Mouse (Mus musculus) limb, embryonic 15.5 days (tissue): ENCODE data around the gene Higd1a. TPM values are rescaled to one million over a fixed set of nuclear protein-coding genes. Genes with fewer than 3 reads are reported as not detected.

Experiments used
- ATAC-seq: fragments of 200-750 bp; cut with Nextera tagmentation; 2 replicates; pipeline ENCODE4 v1.8.0; 2017; ENCODE audit warnings: low read depth, moderate TSS enrichment; ENCODE audit not compliant: insufficient number of reproducible peaks, low FRiP score, low TSS enrichment
- H3K27ac ChIP-seq: fragments of 300-500 bp; sonication (generic); 2 replicates; pipeline ENCODE4 v1.5.1; 2015; ENCODE audit warnings: moderate library complexity, mild to moderate bottlenecking, inconsistent platforms
- H3K27me3 ChIP-seq: fragments of 300-500 bp; sonication (generic); 2 replicates; pipeline ENCODE4 v1.6.1; 2015; ENCODE audit warnings: inconsistent platforms
- H3K36me3 ChIP-seq: fragments of 300-500 bp; sonication (generic); 2 replicates; pipeline ENCODE4 v1.6.1; 2015; ENCODE audit warnings: inconsistent platforms
- H3K4me1 ChIP-seq: fragments of 300-500 bp; sonication (generic); 2 replicates; pipeline ENCODE4 v1.6.1; 2015; ENCODE audit warnings: inconsistent platforms
- H3K4me2 ChIP-seq: fragments of 300-500 bp; sonication (generic); 2 replicates; pipeline ENCODE4 v1.6.1; 2015; ENCODE audit warnings: mild to moderate bottlenecking, inconsistent platforms
- H3K4me3 ChIP-seq: fragments of 300-500 bp; sonication (generic); 2 replicates; pipeline ENCODE4 v1.5.1; 2015; ENCODE audit warnings: mild to moderate bottlenecking, inconsistent platforms
- H3K9ac ChIP-seq: fragments of 300-500 bp; sonication (generic); 2 replicates; pipeline ENCODE4 v1.6.1; 2015; ENCODE audit warnings: inconsistent platforms
- H3K9me3 ChIP-seq: fragments of 300-500 bp; sonication (generic); 2 replicates; pipeline ENCODE4 v1.6.1; 2016; ENCODE audit warnings: inconsistent platforms
- WGBS: fragments of 180-500 bp; shearing (Covaris S2); methylation state at CpG from one replicate; pipeline ENCODE4 v1.1.7; 2015; 5-methylcytosine and 5-hydroxymethylcytosine counted together
- polyA plus RNA-seq: library from polyadenylated mRNA; unstranded; fragments of >200 nt; fragmentation: Nextera tagmentation; extraction: Ambion mirVana; gene quantifications from 2 replicates; pipeline ENCODE4 v1.2.1, GENCODE M21; 2015

Gene Higd1a
- polyA plus RNA-seq, 1 experiment from 2014 or later = 347 TPM

- no peak overlapping the region for H3K4me2 ChIP-seq
- H3K36me3 ChIP-seq = no peaks in the 10 kb centered on the region
- H3K4me1 ChIP-seq = peaks cover 4% of the 10 kb centered on the region; the same call in 1 of the 2 replicates
- H3K27me3 ChIP-seq = no peaks in the 10 kb centered on the region
- no peak overlapping the region for H3K27ac ChIP-seq
- 54% methylated on average over 7 of the region's 7 CpGs for WGBS
- no peak overlapping the region for H3K9ac ChIP-seq
- no peak overlapping the region for H3K4me3 ChIP-seq
- no peak for ATAC-seq
- no peaks in the 10 kb centered on the region for H3K9me3 ChIP-seq
Measured at GRCm38 (mm10) chr9:121829270-121829992, 28.7 kb downstream of the Higd1a start.

GRCm38 (mm10) chr9:121828314-121828713, 29.8 kb downstream of the Higd1a start:
- WGBS = 71% methylated on average over 6 of the region's 6 CpGs
- H3K9me3 ChIP-seq = no peaks in the 10 kb centered on the region

GRCm38 (mm10) chr9:121826356-121826755, 31.8 kb downstream of the Higd1a start:
- Histone ChIP-seq H3K9me3 (no peaks in the 10 kb centered on the region), H3K4me3 (no peak overlapping the region), H3K4me1 (peaks cover 12% of the 10 kb centered on the region), H3K9ac (no peak overlapping the region), H3K27ac (no peak overlapping the region), H3K36me3 (no peaks in the 10 kb centered on the region), H3K4me2 (no peak overlapping the region), H3K27me3 (no peaks in the 10 kb centered on the region)
- no peak for ATAC-seq
- 88% methylated on average over 3 of the region's 3 CpGs for WGBS

More at GRCm38 (mm10) chr9:121828314-121828713, 29.8 kb downstream of the Higd1a start:
- ATAC-seq = no peak
- Histone ChIP-seq H3K36me3 (no peaks in the 10 kb centered on the region), H3K27ac (no peak overlapping the region), H3K4me2 (no peak overlapping the region), H3K9ac (no peak overlapping the region), H3K27me3 (no peaks in the 10 kb centered on the region), H3K4me3 (no peak overlapping the region), H3K4me1 (peaks cover 4% of the 10 kb centered on the region; the same call in 1 of the 2 replicates)

- peaks cover 24% of the 10 kb centered on the region for H3K4me1 ChIP-seq
- H3K4me2 ChIP-seq = no peak overlapping the region
- no peak overlapping the region for H3K4me3 ChIP-seq
- H3K9ac ChIP-seq = no peak overlapping the region
- H3K9me3 ChIP-seq = no peaks in the 10 kb centered on the region
- H3K27ac ChIP-seq = no peak overlapping the region
- WGBS = 78% methylated on average over 7 of the region's 7 CpGs
- H3K27me3 ChIP-seq = no peaks in the 10 kb centered on the region
- no peaks in the 10 kb centered on the region for H3K36me3 ChIP-seq
- ATAC-seq = no peak
Measured at GRCm38 (mm10) chr9:121823991-121824390, 34.2 kb downstream of the Higd1a start.

GRCm38 (mm10) chr9:121823051-121823450, 35.1 kb downstream of the Higd1a start:
- Histone ChIP-seq H3K9ac (no peak overlapping the region), H3K27ac (0 out of 2 replicates have a peak overlapping the region, but pooled peaks have one; percentile 27), H3K36me3 (no peaks in the 10 kb centered on the region), H3K9me3 (no peaks in the 10 kb centered on the region), H3K4me1 (peaks cover 26% of the 10 kb centered on the region), H3K4me3 (no peak overlapping the region), H3K4me2 (no peak overlapping the region), H3K27me3 (no peaks in the 10 kb centered on the region)
- WGBS = 64% methylated on average over 1 of the region's 1 CpGs
- ATAC-seq = no peak

- WGBS = 56% methylated on average over 6 of the region's 6 CpGs
- H3K9me3 ChIP-seq = no peaks in the 10 kb centered on the region
- H3K27me3 ChIP-seq = no peaks in the 10 kb centered on the region
- H3K36me3 ChIP-seq = no peaks in the 10 kb centered on the region
- 0 out of 2 replicates have a peak overlapping the region, but pooled peaks have one; percentile 27 for H3K27ac ChIP-seq
- peaks cover 26% of the 10 kb centered on the region for H3K4me1 ChIP-seq
- ATAC-seq = no peak
- H3K4me2 ChIP-seq = no peak overlapping the region
- H3K4me3 ChIP-seq = no peak overlapping the region
- H3K9ac ChIP-seq = no peak overlapping the region
Measured at GRCm38 (mm10) chr9:121822585-121822991, 35.6 kb downstream of the Higd1a start.

GRCm38 (mm10) chr9:121820765-121821164, 37.4 kb downstream of the Higd1a start:
- H3K9me3 ChIP-seq = no peaks in the 10 kb centered on the region
- H3K4me3 ChIP-seq = no peak overlapping the region
- H3K9ac ChIP-seq = no peak overlapping the region
- H3K27ac ChIP-seq = no peak overlapping the region
- no peak overlapping the region for H3K4me2 ChIP-seq
- H3K36me3 ChIP-seq = no peaks in the 10 kb centered on the region
- no peak for ATAC-seq
- no peaks in the 10 kb centered on the region for H3K27me3 ChIP-seq
- 70% methylated on average over 5 of the region's 5 CpGs for WGBS
- peaks cover 26% of the 10 kb centered on the region for H3K4me1 ChIP-seq

- H3K27me3 ChIP-seq = no peaks in the 10 kb centered on the region
- no peaks in the 10 kb centered on the region for H3K36me3 ChIP-seq
- H3K4me3 ChIP-seq = no peak overlapping the region
- no peak overlapping the region for H3K4me2 ChIP-seq
- peak overlapping the region; percentile 83 for H3K27ac ChIP-seq
- H3K9ac ChIP-seq = no peak overlapping the region
- ATAC-seq = no peak; the same call in 1 of the 2 replicates
- no peaks in the 10 kb centered on the region for H3K9me3 ChIP-seq
- H3K4me1 ChIP-seq = peaks cover 26% of the 10 kb centered on the region
- WGBS = 34% methylated on average over 7 of the region's 7 CpGs
Measured at GRCm38 (mm10) chr9:121819771-121820471, 38.2 kb downstream of the Higd1a start.

GRCm38 (mm10) chr9:121819073-121819770, 38.9 kb downstream of the Higd1a start:
- H3K4me3 ChIP-seq = no peak overlapping the region
- peak overlapping the region; percentile 83 for H3K27ac ChIP-seq
- peaks cover 26% of the 10 kb centered on the region for H3K4me1 ChIP-seq
- ATAC-seq = peak; percentile 53
- no peak overlapping the region for H3K4me2 ChIP-seq
- no peaks in the 10 kb centered on the region for H3K27me3 ChIP-seq
- no peak overlapping the region for H3K9ac ChIP-seq
- WGBS = 28% methylated on average over 9 of the region's 9 CpGs
- no peaks in the 10 kb centered on the region for H3K9me3 ChIP-seq
- H3K36me3 ChIP-seq = no peaks in the 10 kb centered on the region

- no peak overlapping the region for H3K4me2 ChIP-seq
- no peak for ATAC-seq
- 67% methylated on average over 6 of the region's 6 CpGs for WGBS
- no peak overlapping the region for H3K9ac ChIP-seq
- peaks cover 15% of the 10 kb centered on the region for H3K4me1 ChIP-seq
- no peaks in the 10 kb centered on the region for H3K9me3 ChIP-seq
- no peak overlapping the region for H3K27ac ChIP-seq
- no peaks in the 10 kb centered on the region for H3K36me3 ChIP-seq
- H3K4me3 ChIP-seq = no peak overlapping the region
- no peaks in the 10 kb centered on the region for H3K27me3 ChIP-seq
Measured at GRCm38 (mm10) chr9:121815183-121815582, 43.0 kb downstream of the Higd1a start.

GRCm38 (mm10) chr9:121810081-121810821, 47.9 kb downstream of the Higd1a start:
- 40% methylated on average over 15 of the region's 15 CpGs for WGBS
- Histone ChIP-seq H3K4me2 (no peak overlapping the region), H3K4me3 (no peak overlapping the region), H3K27me3 (no peaks in the 10 kb centered on the region), H3K9ac (no peak overlapping the region), H3K27ac (no peak overlapping the region), H3K9me3 (no peaks in the 10 kb centered on the region), H3K4me1 (peaks cover 7% of the 10 kb centered on the region), H3K36me3 (no peaks in the 10 kb centered on the region)
- ATAC-seq = peak; percentile 37; the same call in 1 of the 2 replicates
